26 mouse cellular contexts compared by ENCODE assay signal in genomic region chr4:111486187-111486586, GRCm38 (mm10).
DNase-seq lines count a peak whose midpoint lies in the region; ATAC-seq and TF ChIP-seq lines count a peak whose summit lies in the region.
"Had no signal": no experiment of that assay in that cellular context is flagged by ENCODE, and none has a peak within 500 bp of the region (broad histone marks: within the 10 kb centered on the region; RNA-seq: fewer than 3 reads in every experiment).

No protein-coding gene starts in this region.

- H3K4me1 ChIP-seq in hindbrain, embryonic 15.5 days (replicated peaks) = 0 out of 2 replicates have a peak, but pooled peaks cover 8% of the 10 kb centered on the region
- no peaks in the 10 kb centered on the region for H3K4me1 ChIP-seq in hindbrain, embryonic 11.5 days (replicated peaks; ENCODE audit: control insufficient read depth, insufficient read depth, low read length)
- H3K4me1 ChIP-seq in midbrain, embryonic 15.5 days = no peaks in the 10 kb centered on the region
- H3K4me1 ChIP-seq in midbrain, embryonic 10.5 days = no peaks in the 10 kb centered on the region
- H3K4me1 ChIP-seq in hindbrain, postnatal 0 days (ENCODE audit: insufficient read depth, low read length) = no peaks in the 10 kb centered on the region

- no peak for TF ChIP-seq CTCF in hindbrain, postnatal 0 days (IDR thresholded peaks at IDR 0.05; ENCODE audit: low read depth)

- H3K4me2 ChIP-seq in hindbrain, embryonic 15.5 days = no peak overlapping the region
- H3K4me2 ChIP-seq in hindbrain, embryonic 11.5 days (replicated peaks; ENCODE audit: low read depth, low read length) = no peak overlapping the region
- no peak overlapping the region for H3K4me2 ChIP-seq in midbrain, embryonic 15.5 days
- no peak overlapping the region for H3K4me2 ChIP-seq in hindbrain, postnatal 0 days (ENCODE audit: low read depth, low read length)
- H3K4me2 ChIP-seq: embryonic facial prominence, embryonic 12.5 days; embryonic facial prominence, embryonic 15.5 days; heart, embryonic 13.5 days; intestine, embryonic 15.5 days had no signal

- H3K9me3 ChIP-seq in hindbrain, embryonic 15.5 days = no peaks in the 10 kb centered on the region
- H3K9me3 ChIP-seq in hindbrain, embryonic 11.5 days (ENCODE audit: control insufficient read depth, low read length) = no peaks in the 10 kb centered on the region
- H3K9me3 ChIP-seq in midbrain, embryonic 15.5 days = no peaks in the 10 kb centered on the region
- H3K9me3 ChIP-seq in midbrain, embryonic 10.5 days (replicated peaks) = no peaks in the 10 kb centered on the region
- no peaks in the 10 kb centered on the region for H3K9me3 ChIP-seq in hindbrain, postnatal 0 days (ENCODE audit: low read length)
- H3K9me3 ChIP-seq: embryonic facial prominence, embryonic 12.5 days; embryonic facial prominence, embryonic 15.5 days; heart, embryonic 10.5 days; heart, embryonic 13.5 days; intestine, embryonic 15.5 days had no signal

- no peak overlapping the region for H3K9ac ChIP-seq in hindbrain, embryonic 15.5 days
- no peak overlapping the region for H3K9ac ChIP-seq in hindbrain, embryonic 11.5 days (ENCODE audit: low read depth, low read length)
- H3K9ac ChIP-seq in midbrain, embryonic 15.5 days = no peak overlapping the region
- no peak overlapping the region for H3K9ac ChIP-seq in hindbrain, postnatal 0 days (replicated peaks; ENCODE audit: low read length)
- H3K9ac ChIP-seq: embryonic facial prominence, embryonic 12.5 days; embryonic facial prominence, embryonic 15.5 days; forebrain, postnatal 0 days; heart, embryonic 13.5 days; intestine, embryonic 15.5 days had no signal

- no peak for DNase-seq in hindbrain, embryonic 11.5 days (ENCODE audit: low spot score)
- no peak for DNase-seq in midbrain, embryonic 10.5 days (ENCODE audit: low spot score)
- DNase-seq in hindbrain, postnatal 0 days (ENCODE audit: low spot score) = no peak
- no peak for DNase-seq in gastrocnemius, postnatal 36 days
- DNase-seq: adrenal gland, adult 2 months; adrenal gland, postnatal 14 days; cerebellum, adult 11 months; cerebellum, adult 2 months; cerebellum, adult 9-11 months; cerebellum, postnatal 25 days; forebrain, postnatal 0 days; gastrocnemius, adult 2 months; gastrocnemius, postnatal 14 days; heart, adult 2 months; heart, postnatal 14 days; heart, postnatal 4 days had no signal

- intact Hi-C loops in gastrocnemius, postnatal 36 days (cut with DNase I) = no loop called here

- WGBS in hindbrain, embryonic 15.5 days = 69% methylated on average over 5 of the region's 5 CpGs
- 81% methylated on average over 5 of the region's 5 CpGs for WGBS in hindbrain, embryonic 11.5 days
- WGBS in midbrain, embryonic 15.5 days = 66% methylated on average over 5 of the region's 5 CpGs
- WGBS in midbrain, embryonic 10.5 days = 75% methylated on average over 5 of the region's 5 CpGs
- WGBS in hindbrain, postnatal 0 days = 71% methylated on average over 5 of the region's 5 CpGs

- no peaks in the 10 kb centered on the region for H3K36me3 ChIP-seq in hindbrain, embryonic 15.5 days
- no peaks in the 10 kb centered on the region for H3K36me3 ChIP-seq in hindbrain, embryonic 11.5 days (ENCODE audit: control insufficient read depth, insufficient read depth, low read length)
- H3K36me3 ChIP-seq in midbrain, embryonic 15.5 days (replicated peaks) = no peaks in the 10 kb centered on the region
- no peaks in the 10 kb centered on the region for H3K36me3 ChIP-seq in midbrain, embryonic 10.5 days
- no peaks in the 10 kb centered on the region for H3K36me3 ChIP-seq in hindbrain, postnatal 0 days (ENCODE audit: insufficient read depth, low read length)
- H3K36me3 ChIP-seq: embryonic facial prominence, embryonic 12.5 days; embryonic facial prominence, embryonic 15.5 days; heart, embryonic 10.5 days; heart, embryonic 13.5 days; intestine, embryonic 15.5 days had no signal

- peak; percentile 47; the same call in 1 of the 2 replicates for ATAC-seq in hindbrain, embryonic 15.5 days (ENCODE audit: low FRiP score, low read depth)
- no peak for ATAC-seq in hindbrain, embryonic 11.5 days (ENCODE audit: low FRiP score)
- peak; percentile 31; the same call in 1 of the 2 replicates for ATAC-seq in midbrain, embryonic 15.5 days (replicated peaks)
- ATAC-seq in hindbrain, postnatal 0 days = peak; percentile 16; the same call in 1 of the 2 replicates
- 0 out of 2 replicates have a peak, but pooled peaks have one; percentile 23 for ATAC-seq in megakaryocyte progenitor cell, adult 5-6 weeks (replicated peaks; ENCODE audit: poor library complexity)
- ATAC-seq: CD4-positive, CD25-positive, alpha-beta regulatory T cell, adult 4 months; forebrain, embryonic 14.5 days; forebrain, postnatal 0 days; intestine, embryonic 15.5 days had no signal

- no peak overlapping the region for H3K4me3 ChIP-seq in hindbrain, embryonic 15.5 days
- H3K4me3 ChIP-seq in hindbrain, embryonic 11.5 days (ENCODE audit: low read depth, low read length) = no peak overlapping the region
- no peak overlapping the region for H3K4me3 ChIP-seq in midbrain, embryonic 15.5 days
- no peak overlapping the region for H3K4me3 ChIP-seq in midbrain, embryonic 10.5 days
- H3K4me3 ChIP-seq in hindbrain, postnatal 0 days (ENCODE audit: low read length) = no peak overlapping the region
- H3K4me3 ChIP-seq: embryonic facial prominence, embryonic 12.5 days; embryonic facial prominence, embryonic 15.5 days; gastrocnemius, adult 2 months; heart, adult 2 months; heart, embryonic 10.5 days; heart, embryonic 13.5 days; intestine, embryonic 15.5 days had no signal

- H3K27ac ChIP-seq in hindbrain, embryonic 15.5 days (replicated peaks) = no peak overlapping the region
- H3K27ac ChIP-seq in hindbrain, embryonic 11.5 days (ENCODE audit: low read depth, low read length) = no peak overlapping the region
- no peak overlapping the region for H3K27ac ChIP-seq in midbrain, embryonic 15.5 days
- no peak overlapping the region for H3K27ac ChIP-seq in midbrain, embryonic 10.5 days (replicated peaks)
- H3K27ac ChIP-seq in hindbrain, postnatal 0 days = no peak overlapping the region
- H3K27ac ChIP-seq: embryonic facial prominence, embryonic 12.5 days; gastrocnemius, adult 2 months; heart, adult 2 months; heart, embryonic 10.5 days; heart, embryonic 13.5 days; intestine, embryonic 15.5 days had no signal

- H3K27me3 ChIP-seq in hindbrain, embryonic 15.5 days = 0 out of 2 replicates have a peak, but pooled peaks cover 3% of the 10 kb centered on the region
- H3K27me3 ChIP-seq in hindbrain, embryonic 11.5 days (ENCODE audit: control insufficient read depth, insufficient read depth, low read length) = no peaks in the 10 kb centered on the region
- H3K27me3 ChIP-seq in midbrain, embryonic 15.5 days (replicated peaks) = 0 out of 2 replicates have a peak, but pooled peaks cover 4% of the 10 kb centered on the region
- no peaks in the 10 kb centered on the region for H3K27me3 ChIP-seq in midbrain, embryonic 10.5 days (ENCODE audit: low read depth, poor library complexity, severe bottlenecking)
- no peaks in the 10 kb centered on the region for H3K27me3 ChIP-seq in hindbrain, postnatal 0 days (ENCODE audit: insufficient read depth, low read length)
- H3K27me3 ChIP-seq: embryonic facial prominence, embryonic 12.5 days; embryonic facial prominence, embryonic 15.5 days; heart, embryonic 13.5 days; intestine, embryonic 15.5 days had no signal
